In the genomic region with DNA sequence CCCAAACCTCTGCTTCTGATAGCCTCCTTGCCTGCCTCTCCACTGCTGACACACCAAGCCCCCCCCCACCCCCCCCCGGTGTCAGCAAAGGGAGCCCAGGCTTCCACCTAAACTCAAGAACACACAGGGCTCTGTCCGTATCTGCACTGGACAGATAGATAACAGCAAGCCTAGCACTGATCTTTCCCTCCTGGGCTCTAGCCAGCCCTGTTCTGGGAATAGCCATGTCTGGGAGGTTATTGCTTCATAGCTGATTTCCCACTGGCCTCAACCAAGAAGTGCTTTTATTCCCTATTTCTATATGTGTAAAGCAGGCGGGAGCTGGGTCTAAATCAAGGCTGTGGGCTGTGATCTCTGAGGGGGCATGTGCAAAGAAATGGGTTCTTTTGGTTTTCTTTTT, we compare ENCODE assay signal across 17 mouse cellular contexts.
A peak's percentile ranks its signal among the peaks of the same experiment; 100 is the strongest.
DNase-seq lines count a peak whose midpoint lies in the region; ATAC-seq and TF ChIP-seq lines count a peak whose summit lies in the region.
"Had no signal": no experiment of that assay in that cellular context is flagged by ENCODE, and none has a peak within 500 bp of the region (broad histone marks: within the 10 kb centered on the region; RNA-seq: fewer than 3 reads in every experiment).

No protein-coding gene starts in this region.

- no peak for TF ChIP-seq POLR2A in cerebellum, adult 2 months (IDR thresholded peaks at IDR 0.05; ENCODE audit: borderline replicate concordance, insufficient read depth, low read length)

- WGBS in heart, embryonic 11.5 days (ENCODE audit: insufficient replicate concordance), result 39% methylated on average over 3 of the region's 3 CpGs
- 47% methylated on average over 3 of the region's 3 CpGs for whole genome bisulfite sequencing in heart, embryonic 10.5 days
- 95% methylated on average over 3 of the region's 3 CpGs for WGBS in cerebellum, adult 2 months

- intact Hi-C loops in heart, postnatal 36 days (cut with DNase I), result loop anchor here (2.0 kb wide), 1 partner anchor 14 kb away; no protein-coding TSS in a partner anchor

- H3K4me2 ChIP-seq in heart, embryonic 11.5 days, result no peak overlapping the region
- H3K4me2 ChIP-seq: neural tube, embryonic 12.5 days had no signal

- no peak overlapping the region for H3K27ac ChIP-seq in heart, embryonic 11.5 days (ENCODE audit: low read depth, low read length)
- H3K27ac ChIP-seq in heart, embryonic 10.5 days, result peak overlapping the region; percentile 77
- H3K27ac ChIP-seq in cerebellum, adult 2 months (ENCODE audit: insufficient read depth, low read length), result no peak overlapping the region
- H3K27ac ChIP-seq: neural tube, embryonic 12.5 days had no signal

- no peaks in the 10 kb centered on the region for H3K27me3 ChIP-seq in heart, embryonic 11.5 days (ENCODE audit: control insufficient read depth, insufficient read depth, low read length)
- H3K27me3 ChIP-seq in heart, embryonic 10.5 days (ENCODE audit: insufficient read depth, poor library complexity, severe bottlenecking), result no peaks in the 10 kb centered on the region
- H3K27me3 ChIP-seq in cerebellum, adult 2 months (ENCODE audit: control insufficient read depth, insufficient read depth, low read length), result no peaks in the 10 kb centered on the region
- H3K27me3 ChIP-seq: neural tube, embryonic 12.5 days had no signal

- H3K36me3 ChIP-seq in heart, embryonic 11.5 days (ENCODE audit: control insufficient read depth, insufficient read depth, low read length), result no peaks in the 10 kb centered on the region
- no peaks in the 10 kb centered on the region for H3K36me3 ChIP-seq in heart, embryonic 10.5 days
- H3K36me3 ChIP-seq: neural tube, embryonic 12.5 days had no signal

- DNase-seq in adrenal gland, adult 2 months, result peak; percentile 20
- DNase-seq in adrenal gland, postnatal 4 days (ENCODE audit: low spot score in 2 of 2), result no peak
- peak; percentile 77 to 79 for DNase-seq in heart, adult 18-20 months
- DNase-seq in heart, embryonic 10.5 days (ENCODE audit: low spot score), result no peak
- DNase-seq in heart, postnatal 36 days, result peak; percentile 50 to 59
- no peak for DNase-seq in cerebellum, adult 2 months
- DNase-seq in cerebellum, adult 9-11 months, result no peak
- DNase-seq: cerebellum, postnatal 10 days; embryo, embryonic 11 days; liver; liver, postnatal 0 days; lung, postnatal 36 days; thymus, postnatal 36 days had no signal

- no peaks in the 10 kb centered on the region for H3K9me3 ChIP-seq in heart, embryonic 11.5 days (replicated peaks; ENCODE audit: control insufficient read depth, low read length)
- H3K9me3 ChIP-seq in heart, embryonic 10.5 days, result no peaks in the 10 kb centered on the region
- H3K9me3 ChIP-seq: neural tube, embryonic 12.5 days had no signal

- no peak overlapping the region for H3K4me3 ChIP-seq in heart, embryonic 11.5 days (ENCODE audit: low read depth, low read length)
- no peak overlapping the region for H3K4me3 ChIP-seq in heart, embryonic 10.5 days
- H3K4me3 ChIP-seq in cerebellum, adult 2 months (replicated peaks; ENCODE audit: insufficient read depth, low read depth, low read length), result no peak overlapping the region
- H3K4me3 ChIP-seq: neural tube, embryonic 12.5 days had no signal

- H3K9ac ChIP-seq in heart, embryonic 11.5 days (ENCODE audit: low read depth, low read length), result no peak overlapping the region
- H3K9ac ChIP-seq: liver, postnatal 0 days; neural tube, embryonic 12.5 days had no signal

- no peak for ATAC-seq in heart, embryonic 11.5 days (replicated peaks; ENCODE audit: insufficient number of reproducible peaks, low FRiP score, low TSS enrichment)
- ATAC-seq: forebrain, embryonic 14.5 days; inflammation-experienced regulatory T-cells, adult 6 months; liver, postnatal 0 days had no signal

- peaks cover 53% of the 10 kb centered on the region for H3K4me1 ChIP-seq in heart, embryonic 11.5 days (ENCODE audit: control insufficient read depth, insufficient read depth, low read length)
- peaks cover 87% of the 10 kb centered on the region for H3K4me1 ChIP-seq in heart, embryonic 10.5 days
- H3K4me1 ChIP-seq in cerebellum, adult 2 months (ENCODE audit: control insufficient read depth, insufficient read depth, low read length), result peaks cover 12% of the 10 kb centered on the region

- TF ChIP-seq CTCF in cerebellum, adult 2 months (IDR thresholded peaks at IDR 0.05; ENCODE audit: borderline replicate concordance, insufficient read depth, low read depth, low read length), result no peak

Comparison
In these comparisons a context has a peak if more than half of its experiments do, and no peak if none do; other contexts are left out.
1. DNase-seq: peak in adrenal gland, adult 2 months (single experiment), heart, adult 18-20 months (2 of 2) and heart, postnatal 36 days (2 of 2); none in adrenal gland, postnatal 4 days (0 of 2), heart, embryonic 10.5 days (single experiment), cerebellum, adult 2 months (0 of 2) and cerebellum, adult 9-11 months (single experiment).